Mouse (Mus musculus): ENCODE measurements around the gene Rhoj.

Rhoj gene

DNA sequence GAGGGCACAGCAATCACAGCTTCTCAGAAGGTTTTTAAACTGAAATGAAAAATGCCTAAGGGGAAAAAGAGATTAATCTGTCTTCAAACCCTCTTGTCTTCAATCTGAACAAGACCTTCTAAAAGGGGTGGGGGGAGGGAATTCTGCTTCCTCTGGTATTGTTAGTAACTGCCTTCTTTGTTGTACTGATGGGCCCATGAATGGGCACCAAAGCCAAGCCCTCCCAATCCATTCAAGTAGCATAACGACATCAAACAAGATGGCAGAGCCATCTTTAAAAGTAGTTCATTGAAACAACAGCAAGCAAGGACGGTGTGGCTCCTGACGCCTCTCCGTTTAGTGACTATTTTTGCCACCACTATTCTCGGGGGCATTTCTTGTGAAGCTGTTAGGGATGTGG is 42.6 kb downstream of the Rhoj start:
- DNase-seq (ENCODE audit: low read depth, low spot score): no peak

GRCm38 (mm10) chr12:75351846-75352245 is 43.7 kb downstream of the Rhoj start:
- no peak for DNase-seq (ENCODE audit: low read depth, low spot score)

DNA sequence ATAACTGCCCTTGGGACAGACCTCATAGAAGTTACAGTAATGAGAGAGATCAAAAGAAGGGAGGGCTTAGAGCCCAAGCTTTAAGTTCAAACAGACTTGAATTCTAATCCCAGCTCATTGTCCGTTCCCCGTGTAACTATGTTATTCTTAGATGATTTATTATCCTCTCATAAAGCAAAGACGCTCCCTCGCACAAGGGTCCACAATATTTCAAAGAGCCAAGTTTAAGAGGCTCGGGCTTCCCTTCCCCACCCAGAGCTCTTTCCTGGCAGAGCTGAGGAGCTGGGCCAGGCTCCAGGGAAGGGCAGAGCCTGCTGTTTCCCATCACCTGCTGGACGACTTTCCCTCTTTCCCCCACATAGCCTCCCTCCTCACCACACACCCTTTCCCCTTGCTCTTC is 44.3 kb downstream of the Rhoj start:
- DNase-seq (ENCODE audit: low read depth, low spot score): no peak

DNA sequence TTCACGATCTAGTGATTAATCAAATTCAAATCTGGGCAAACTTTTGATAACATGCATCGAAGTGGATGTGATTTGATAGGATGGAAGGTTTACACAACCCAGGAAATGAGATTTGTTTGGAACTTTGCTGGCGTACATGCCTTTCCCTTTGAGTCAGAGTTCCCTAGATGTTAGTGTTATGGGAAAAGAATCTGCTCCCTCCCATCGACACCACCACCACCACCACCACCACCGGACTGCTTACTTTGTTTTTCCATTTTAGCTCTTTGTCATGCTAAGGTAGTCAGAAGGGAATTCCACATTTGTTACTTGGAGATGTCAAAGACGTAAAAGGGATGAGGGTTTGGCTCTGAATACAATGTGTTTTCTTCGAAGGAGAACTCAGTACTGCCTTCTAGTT is 46.2 kb downstream of the Rhoj start:
- DNase-seq (ENCODE audit: low read depth, low spot score): no peak

- DNase-seq (ENCODE audit: low read depth, low spot score): no peak
These were observed 49.7 kb downstream of the Rhoj start for GRCm38 (mm10) chr12:75357781-75358180.

DNA sequence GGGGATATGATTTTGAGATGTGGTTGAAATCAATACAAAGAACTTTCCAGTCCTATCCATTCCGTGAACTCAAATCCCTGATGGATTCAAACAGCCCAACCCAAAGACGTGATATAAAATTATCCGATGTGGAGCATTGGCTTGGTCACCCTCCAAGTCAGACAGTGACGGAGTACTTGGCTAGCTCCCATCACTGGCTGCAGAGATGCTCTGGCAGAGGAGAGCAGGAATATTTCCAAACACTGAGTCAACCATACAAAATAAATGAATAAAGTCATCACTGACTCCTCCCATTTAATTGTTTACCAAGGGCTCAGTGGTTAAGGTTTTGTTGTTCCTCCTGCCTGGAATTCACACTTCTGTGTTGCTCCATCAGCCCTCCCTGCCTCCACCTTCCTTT is 50.6 kb downstream of the Rhoj start:
- no peak for DNase-seq (ENCODE audit: low read depth, low spot score)

DNA sequence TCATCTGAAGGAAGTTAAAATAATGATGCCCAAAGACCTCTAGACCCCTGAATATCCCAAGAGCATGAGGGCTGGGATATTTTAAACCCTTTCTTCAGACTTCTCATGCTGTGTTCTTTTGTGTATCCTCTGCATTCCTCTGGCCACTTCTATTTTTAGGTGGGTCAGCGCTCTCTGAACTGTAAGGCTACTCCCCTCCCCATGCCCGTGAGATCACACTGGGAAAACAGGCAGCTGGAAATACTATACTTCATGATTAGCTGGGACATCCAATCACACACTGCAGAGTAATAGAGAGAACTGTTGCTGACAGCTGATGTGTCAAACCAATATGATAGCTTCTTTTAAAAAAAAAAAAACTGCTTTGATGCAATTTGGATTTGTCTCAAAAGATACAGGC is 51.4 kb downstream of the Rhoj start:
- DNase-seq (ENCODE audit: low read depth, low spot score): no peak

- DNase-seq (ENCODE audit: low read depth, low spot score): no peak
These were observed 51.9 kb downstream of the Rhoj start for GRCm38 (mm10) chr12:75359921-75360482.

DNA sequence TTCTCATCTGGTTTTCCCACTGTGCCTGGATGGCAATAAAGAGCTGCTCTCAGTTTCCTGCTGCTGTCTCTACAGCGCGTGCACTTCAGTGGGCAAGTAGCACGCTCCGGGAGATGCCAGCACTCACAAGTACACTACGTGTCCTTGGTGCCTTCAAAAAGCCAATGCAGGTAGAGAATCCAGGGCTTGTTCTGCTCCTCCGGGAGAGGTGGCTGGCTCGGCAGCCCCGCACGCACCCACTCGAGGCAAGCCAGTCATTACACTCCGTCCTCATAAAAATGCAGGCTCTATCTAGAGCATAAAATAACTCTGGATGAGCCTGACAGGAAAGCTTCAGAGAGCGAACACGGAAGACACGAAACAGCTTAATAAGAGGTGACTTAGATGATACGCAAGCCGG is 54.3 kb downstream of the Rhoj start:
- no peak for DNase-seq (ENCODE audit: low read depth, low spot score)

GRCm38 (mm10) chr12:75364416-75364815 is 56.3 kb downstream of the Rhoj start:
- DNase-seq (ENCODE audit: low read depth, low spot score): no peak

DNA sequence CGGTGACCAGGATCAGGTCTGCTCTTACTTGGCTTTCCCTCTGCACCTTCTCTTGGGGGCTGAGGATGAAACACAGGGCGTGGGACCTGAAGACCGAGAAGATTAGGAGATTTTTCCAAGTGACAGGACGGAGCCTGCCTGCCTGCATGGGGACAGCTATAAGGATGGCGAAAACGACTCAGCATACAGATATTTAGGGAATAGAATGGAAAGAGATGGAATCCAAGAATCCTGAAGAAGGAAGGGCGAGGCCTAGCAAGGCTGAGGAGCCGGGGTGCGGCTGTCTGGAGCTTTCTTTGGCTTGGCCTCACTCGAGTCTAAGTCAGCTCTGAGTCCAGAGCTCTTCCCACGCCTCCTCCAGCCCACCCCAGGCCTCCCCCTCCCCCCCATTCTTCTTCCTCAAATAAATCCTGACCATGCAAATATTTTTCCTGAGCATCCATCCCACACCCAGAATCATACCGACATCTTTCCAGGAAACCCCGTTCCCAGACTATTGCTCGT is 57.6 kb downstream of the Rhoj start:
- no peak for DNase-seq (ENCODE audit: low read depth, low spot score)

GRCm38 (mm10) chr12:75367371-75367770 is 59.2 kb downstream of the Rhoj start:
- no peak for DNase-seq (ENCODE audit: low read depth, low spot score)

- no peak for DNase-seq (ENCODE audit: low read depth, low spot score)
These were observed 60.4 kb downstream of the Rhoj start for GRCm38 (mm10) chr12:75368527-75368926.

DNA sequence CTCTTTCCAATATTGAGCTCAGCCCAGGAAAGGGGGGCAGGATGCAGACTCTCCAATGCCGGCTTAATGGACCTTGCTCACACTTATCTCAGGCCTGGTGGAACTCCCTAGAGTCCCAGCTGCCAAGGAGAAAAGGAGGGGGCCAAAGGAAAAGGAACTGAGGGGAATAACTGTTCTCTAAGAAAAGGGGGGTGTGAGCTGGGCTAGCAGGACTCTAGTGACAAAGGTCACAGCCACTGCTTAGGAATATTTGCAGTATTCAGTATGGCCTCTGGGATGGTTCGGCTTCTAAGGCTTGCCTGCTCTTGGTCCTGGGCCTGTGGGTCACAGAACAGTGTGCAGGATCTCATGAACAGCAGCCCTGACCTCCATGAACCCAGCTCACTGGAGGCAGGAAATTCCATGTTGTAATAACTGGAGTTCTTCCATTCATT is 61.3 kb downstream of the Rhoj start:
- DNase-seq (ENCODE audit: low read depth, low spot score): no peak

- DNase-seq (ENCODE audit: low read depth, low spot score): no peak
These were observed 66.3 kb downstream of the Rhoj start for GRCm38 (mm10) chr12:75374437-75374836.

- no peak for DNase-seq (ENCODE audit: low read depth, low spot score)
These were observed 66.9 kb downstream of the Rhoj start for GRCm38 (mm10) chr12:75375060-75375459.

- no peak for DNase-seq (ENCODE audit: low read depth, low spot score)
These were observed 68.0 kb downstream of the Rhoj start for GRCm38 (mm10) chr12:75376126-75376525.

DNA sequence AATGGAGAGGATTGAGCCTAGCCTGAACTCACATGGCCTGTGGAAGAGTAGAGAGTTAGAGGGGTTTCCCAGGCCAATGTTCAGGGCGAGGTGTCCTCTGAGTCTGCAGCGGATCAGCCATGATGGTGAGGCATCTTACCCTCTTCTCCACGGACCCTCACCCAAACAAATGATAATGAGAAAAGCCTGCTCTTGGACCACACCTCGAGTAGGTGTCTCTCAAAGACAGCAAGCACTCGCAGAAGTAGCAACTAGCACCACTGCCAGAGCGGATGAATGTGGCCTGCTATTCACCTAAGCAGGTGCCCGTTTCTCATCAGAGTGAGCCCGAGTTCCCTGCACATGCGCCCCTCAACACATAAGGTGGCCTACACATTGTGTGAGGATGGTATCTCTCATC is 78.6 kb downstream of the Rhoj start:
- DNase-seq (ENCODE audit: low read depth, low spot score): no peak

DNA sequence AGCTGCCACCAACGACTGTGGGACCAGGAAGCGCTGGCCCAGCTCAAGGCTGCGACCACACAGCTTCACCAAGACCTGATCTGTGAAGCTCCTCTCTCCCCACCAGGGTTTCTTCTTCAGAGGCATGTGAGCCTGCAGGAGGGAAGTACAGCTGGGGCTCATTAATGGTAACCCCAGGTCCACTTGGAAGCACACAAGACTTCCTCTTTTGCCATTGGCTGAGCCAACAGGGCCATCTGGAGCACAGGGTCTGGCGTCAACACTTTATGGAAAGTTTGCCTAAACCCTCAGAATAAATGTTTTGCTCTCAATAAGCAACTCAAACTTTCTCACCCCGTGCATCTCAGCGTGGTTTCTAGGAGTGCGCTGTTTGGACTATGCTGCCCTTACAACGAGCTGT is 79.0 kb downstream of the Rhoj start:
- DNase-seq (ENCODE audit: low read depth, low spot score): no peak

DNA sequence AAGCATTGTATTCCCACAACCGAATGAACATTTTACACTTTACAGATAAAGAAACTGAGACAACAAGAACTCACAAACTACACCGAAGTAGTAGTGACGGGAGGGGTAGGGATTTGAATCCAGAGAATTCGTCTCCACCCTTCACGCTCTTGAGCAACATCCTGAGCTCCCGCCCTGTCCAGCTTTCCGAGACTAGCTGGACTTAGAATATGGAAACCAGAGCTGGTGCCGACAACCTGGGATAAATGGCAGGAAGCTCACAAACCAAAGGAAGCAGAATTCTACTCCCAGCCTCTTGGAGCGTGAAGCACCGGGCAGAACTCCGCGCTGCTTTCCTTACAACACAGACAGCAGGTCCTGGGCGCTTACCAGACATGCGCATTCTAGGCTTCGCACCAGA is 79.7 kb downstream of the Rhoj start:
- no peak for DNase-seq (ENCODE audit: low read depth, low spot score)

DNA sequence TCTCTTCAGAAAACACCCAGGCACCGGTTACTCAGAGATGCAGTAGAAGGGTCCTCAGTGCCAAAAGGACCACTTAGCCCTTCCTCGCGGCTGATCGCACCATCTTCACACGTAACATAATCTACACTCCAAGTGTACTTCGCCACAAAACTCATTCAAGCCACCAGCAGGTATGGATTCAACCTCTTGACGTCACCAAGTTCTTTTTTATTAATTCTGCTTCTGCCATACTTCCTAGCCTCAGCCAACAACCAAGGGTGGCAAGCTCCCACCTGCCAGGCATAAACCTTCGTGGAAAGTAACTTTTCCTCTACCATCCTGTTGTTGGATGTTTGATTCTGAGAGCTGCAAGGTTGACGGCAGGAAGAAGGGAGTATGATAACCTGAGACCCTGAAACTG is 80.4 kb downstream of the Rhoj start:
- no peak for DNase-seq (ENCODE audit: low read depth, low spot score)

DNA sequence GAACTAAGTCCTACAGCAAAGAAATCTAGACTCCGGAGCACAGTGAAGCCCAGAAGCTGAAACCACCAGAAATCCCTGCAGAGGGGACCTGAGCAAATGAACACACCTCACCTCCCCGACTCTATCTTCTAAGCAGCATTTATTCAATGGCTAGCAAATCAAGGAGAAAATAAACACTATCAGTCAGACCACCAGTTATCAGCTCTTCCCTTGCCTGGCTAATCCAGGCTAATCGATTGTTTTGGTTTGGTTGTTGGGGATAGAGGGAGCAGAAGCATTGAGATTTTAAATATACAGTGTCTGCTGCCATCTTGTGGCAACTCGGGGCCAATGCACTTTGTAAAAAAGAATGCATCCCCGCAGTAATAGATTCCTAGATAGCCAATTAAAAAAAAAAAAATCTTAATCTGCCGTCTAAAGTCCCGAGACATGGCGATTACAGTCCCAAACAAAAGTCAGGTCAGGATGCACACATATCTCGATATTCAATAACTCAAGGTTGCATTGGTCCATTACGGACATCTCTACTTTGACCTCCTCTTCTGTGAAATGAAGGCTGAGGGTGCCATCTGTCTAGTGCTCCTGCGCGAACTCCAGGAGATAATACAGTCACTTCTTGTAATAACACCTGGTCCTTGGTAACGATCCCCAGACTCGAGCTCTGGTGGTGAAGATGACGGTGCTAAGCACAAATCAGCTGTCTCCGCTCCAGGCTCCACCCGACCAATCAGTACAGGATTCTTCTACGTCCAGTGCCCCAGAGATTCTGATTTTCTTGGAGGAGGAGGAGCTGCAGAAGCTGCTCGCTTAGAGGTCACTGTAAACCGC is 81.4 kb downstream of the Rhoj start:
- peak; percentile 30 for DNase-seq (ENCODE audit: low read depth, low spot score)

DNA sequence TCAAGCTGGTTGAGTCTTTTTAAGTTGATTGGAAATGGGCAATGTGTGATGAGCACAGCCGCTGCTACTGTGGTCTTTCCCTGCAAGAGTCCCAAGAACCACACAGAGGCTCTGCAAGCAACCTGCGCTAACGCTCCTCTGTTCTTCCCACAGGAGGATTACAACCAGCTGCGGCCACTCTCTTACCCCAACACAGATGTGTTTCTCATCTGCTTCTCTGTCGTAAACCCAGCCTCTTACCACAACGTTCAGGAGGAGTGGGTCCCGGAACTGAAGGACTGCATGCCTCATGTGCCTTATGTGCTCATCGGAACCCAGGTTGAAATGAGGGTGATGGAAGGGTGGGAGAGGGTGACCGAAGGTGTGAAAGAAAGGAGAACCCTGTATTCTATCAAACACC is 83.4 kb downstream of the Rhoj start:
- no peak for DNase-seq (ENCODE audit: low read depth, low spot score)

Measured in retina, adult 2 months (tissue).